Mouse (Mus musculus) CH12.LX (cell line): ENCODE measurements around the gene Ucn. TPM values are rescaled to one million over a fixed set of nuclear protein-coding genes. Genes with fewer than 3 reads are reported as not detected.
A peak's percentile ranks its signal among the peaks of the same experiment; 100 is the strongest.

Source experiments
- DNase-seq: peaks from one replicate; pipeline ENCODE4 v3.0.0-alpha.2; 2013; ENCODE audit errors: extremely low read depth
- H3K27ac ChIP-seq: 2 replicates; pipeline ENCODE4 v1.5.1; 2012; ENCODE audit warnings: low read depth, mild to moderate bottlenecking, control low read depth, moderate library complexity; ENCODE audit not compliant: insufficient read depth
- H3K27me3 ChIP-seq: replicated peaks from 2 replicates; pipeline ENCODE3; 2012; ENCODE audit warnings: inconsistent platforms
- H3K36me3 ChIP-seq, 2 experiments: replicated peaks in 1 of 2; 2 replicates each; pipeline versions ENCODE3 to v1.6.1; 2012; ENCODE audit warnings: inconsistent platforms in 1 of 2, low read length in 1 of 2, mild to moderate bottlenecking in 1 of 2, mixed read lengths in 1 of 2, moderate library complexity in 1 of 2; ENCODE audit not compliant: control insufficient read depth in 1 of 2, insufficient read depth in 1 of 2
- H3K4me1 ChIP-seq, 2 experiments: 2 replicates each; pipeline ENCODE4 v1.6.1; 2012; ENCODE audit warnings: inconsistent platforms in 1 of 2, moderate library complexity in 1 of 2; ENCODE audit not compliant: insufficient read depth in 2 of 2, control insufficient read depth in 1 of 2
- H3K4me2 ChIP-seq: 2 replicates; pipeline ENCODE4 v1.6.1; 2012; ENCODE audit warnings: low read depth, mild to moderate bottlenecking, control low read depth; ENCODE audit not compliant: poor library complexity, insufficient read depth, severe bottlenecking
- H3K4me3 ChIP-seq, 3 experiments: fragments of 150-350 bp in 1 of 3; sonication (generic) in 1 of 3; replicated peaks in 1 of 3; 2 replicates each; pipeline versions ENCODE3 to v1.5.1; 2011 to 2012; ENCODE audit warnings: low read depth in 2 of 3, low read length in 2 of 3, mild to moderate bottlenecking in 2 of 3, moderate library complexity in 2 of 3, control low read depth in 1 of 3, improper control_type of control experiment in 1 of 3, inconsistent platforms in 1 of 3, mixed read lengths in 1 of 3; ENCODE audit not compliant: poor library complexity in 1 of 3
- H3K79me2 ChIP-seq: replicated peaks from 2 replicates; pipeline ENCODE4 v1.6.1; 2012; ENCODE audit warnings: mild to moderate bottlenecking, moderate library complexity; ENCODE audit not compliant: control insufficient read depth, poor library complexity, insufficient read depth, severe bottlenecking; ENCODE audit errors: extremely low read depth
- H3K9ac ChIP-seq: 2 replicates; pipeline ENCODE4 v1.6.1; 2012; ENCODE audit warnings: low read depth, mild to moderate bottlenecking, control low read depth, moderate library complexity; ENCODE audit not compliant: insufficient read depth
- H3K9me3 ChIP-seq: replicated peaks from 2 replicates; pipeline ENCODE3; 2012; ENCODE audit warnings: low read length, inconsistent platforms, mixed read lengths
- BHLHE40 ChIP-seq: IDR thresholded peaks from 2 replicates; pipeline ENCODE4 v1.6.1; 2011; ENCODE audit warnings: mild to moderate bottlenecking, low read depth, low read length, improper control_type of control experiment
- CHD2 ChIP-seq: IDR thresholded peaks from 2 replicates; pipeline ENCODE4 v1.6.1; 2011; ENCODE audit warnings: low read length, improper control_type of control experiment
- CTCF ChIP-seq, 2 experiments: IDR thresholded peaks in 1 of 2; conservative IDR thresholded peaks in 1 of 2; 2 replicates each; pipeline ENCODE4 v1.5.1; 2011 to 2012; ENCODE audit warnings: low read depth in 2 of 2, low read length in 2 of 2, improper control_type of control experiment in 1 of 2, inconsistent platforms in 1 of 2, mild to moderate bottlenecking in 1 of 2, moderate library complexity in 1 of 2
- E2F4 ChIP-seq: IDR thresholded peaks from 2 replicates; pipeline ENCODE4 v1.6.1; 2011; ENCODE audit warnings: low read depth, low read length, improper control_type of control experiment; ENCODE audit not compliant: insufficient replicate concordance
- ELF1 ChIP-seq: IDR thresholded peaks from 2 replicates; pipeline ENCODE4 v1.6.1; 2014; ENCODE audit warnings: low read depth, mild to moderate bottlenecking, inconsistent platforms, low read length, improper control_type of control experiment
- ETS1 ChIP-seq: conservative IDR thresholded peaks from 2 replicates; pipeline ENCODE4 v1.6.1; 2012; ENCODE audit warnings: low read depth, mild to moderate bottlenecking, inconsistent platforms, low read length, improper control_type of control experiment, moderate library complexity
- HCFC1 ChIP-seq: IDR thresholded peaks from 2 replicates; pipeline ENCODE4 v1.6.1; 2012; ENCODE audit warnings: low read depth, mild to moderate bottlenecking, inconsistent platforms, low read length, improper control_type of control experiment
- IRF4 ChIP-seq: IDR thresholded peaks from 2 replicates; pipeline ENCODE4 v1.6.1; 2014; ENCODE audit warnings: low read depth, mild to moderate bottlenecking, inconsistent platforms, low read length, improper control_type of control experiment
- JUN ChIP-seq: IDR thresholded peaks from 2 replicates; pipeline ENCODE4 v1.6.1; 2011; ENCODE audit warnings: low read depth, mild to moderate bottlenecking, low read length, improper control_type of control experiment, moderate library complexity; ENCODE audit not compliant: insufficient read depth
- JUND ChIP-seq: conservative IDR thresholded peaks from 2 replicates; pipeline ENCODE4 v1.6.1; 2011; ENCODE audit warnings: low read depth, low read length, improper control_type of control experiment
- KAT2A ChIP-seq: IDR thresholded peaks from 2 replicates; pipeline ENCODE4 v1.6.1; 2012; ENCODE audit warnings: low read length, improper control_type of control experiment, inconsistent platforms; ENCODE audit not compliant: insufficient replicate concordance
- MAX ChIP-seq: IDR thresholded peaks from 2 replicates; pipeline ENCODE4 v1.6.1; 2011; ENCODE audit warnings: low read length, improper control_type of control experiment
- MAZ ChIP-seq: IDR thresholded peaks from 2 replicates; pipeline ENCODE4 v1.6.1; 2012; ENCODE audit warnings: low read depth, mild to moderate bottlenecking, inconsistent platforms, low read length, improper control_type of control experiment, moderate library complexity
- MEF2A ChIP-seq: IDR thresholded peaks from 2 replicates; pipeline ENCODE4 v1.6.1; 2014; ENCODE audit warnings: low read depth, mild to moderate bottlenecking, inconsistent platforms, low read length, improper control_type of control experiment, borderline replicate concordance
- MXI1 ChIP-seq: IDR thresholded peaks from 2 replicates; pipeline ENCODE4 v1.6.1; 2011; ENCODE audit warnings: mild to moderate bottlenecking, low read depth, low read length, improper control_type of control experiment
- NELFE ChIP-seq: IDR thresholded peaks from 2 replicates; pipeline ENCODE4 v1.6.1; 2011; ENCODE audit warnings: low read depth, low read length, improper control_type of control experiment
- NRF1 ChIP-seq: IDR thresholded peaks from 2 replicates; pipeline ENCODE4 v1.6.1; 2014; ENCODE audit warnings: low read depth, mild to moderate bottlenecking, inconsistent platforms, low read length, improper control_type of control experiment, moderate library complexity
- PAX5 ChIP-seq: IDR thresholded peaks from 2 replicates; pipeline ENCODE4 v1.6.1; 2012; ENCODE audit warnings: low read length, inconsistent platforms, mixed read lengths
- POLR2AphosphoS2 ChIP-seq: IDR thresholded peaks from 2 replicates; pipeline ENCODE4 v1.6.1; 2011; ENCODE audit warnings: low read depth, low read length, improper control_type of control experiment
- RAD21 ChIP-seq: IDR thresholded peaks from 2 replicates; pipeline ENCODE4 v1.6.1; 2011; ENCODE audit warnings: low read depth, mild to moderate bottlenecking, low read length, improper control_type of control experiment, moderate library complexity
- SIN3A ChIP-seq: IDR thresholded peaks from 2 replicates; pipeline ENCODE4 v1.6.1; 2012; ENCODE audit warnings: low read length, improper control_type of control experiment, inconsistent platforms
- TBP ChIP-seq: conservative IDR thresholded peaks from 2 replicates; pipeline ENCODE4 v1.6.1; 2011; ENCODE audit warnings: low read depth, low read length, improper control_type of control experiment
- UBTF ChIP-seq: IDR thresholded peaks from 2 replicates; pipeline ENCODE4 v1.6.1; 2012; ENCODE audit warnings: low read depth, mild to moderate bottlenecking, inconsistent platforms, low read length, improper control_type of control experiment, moderate library complexity
- ZKSCAN1 ChIP-seq: IDR thresholded peaks from 2 replicates; pipeline ENCODE4 v1.6.1; 2012; ENCODE audit warnings: low read depth, inconsistent platforms, low read length, improper control_type of control experiment, borderline replicate concordance
- ZMIZ1 ChIP-seq: IDR thresholded peaks from 2 replicates; pipeline ENCODE4 v1.6.1; 2012; ENCODE audit warnings: low read depth, mild to moderate bottlenecking, inconsistent platforms, low read length, improper control_type of control experiment
- ZNF384 ChIP-seq: IDR thresholded peaks from 2 replicates; pipeline ENCODE4 v1.6.1; 2012; ENCODE audit warnings: low read depth, low read length, improper control_type of control experiment, inconsistent platforms
- dilution Hi-C: fragments of 300-500 bp; cut with MboI; formaldehyde crosslinking; loops from 2 replicates; pipeline ENCODE4 v1.14.3; 2020; ENCODE audit warnings: low sequenced_read_pairs; ENCODE audit not compliant: extremely low pct_unique_long_range_greater_than_20kb, extremely low pct_ligation_motif_present
- in situ Hi-C: fragments of 300-500 bp; cut with MboI; formaldehyde crosslinking; loops from 3 replicates; pipeline ENCODE4 v1.14.3; 2019; ENCODE audit warnings: low sequenced_read_pairs, low pct_ligation_motif_present, low pct_unique_long_range_greater_than_20kb, mixed read lengths
- polyA plus RNA-seq: library from polyadenylated mRNA; unstranded; fragments of >175 nt; gene quantifications from 2 replicates; pipeline ENCODE4 v1.2.1, GENCODE M21; 2012; ENCODE audit warnings: low read depth; ENCODE audit not compliant: insufficient read length
- total RNA-seq, 2 experiments: library from RNA; depleted of rRNA; stranded (reverse); fragments of 300-350 nt in 1 of 2; fragments of >200 nt in 1 of 2; gene quantifications; 2 replicates each; pipeline ENCODE4 v1.2.3; 2012 to 2014

The Ucn gene
- total and polyA plus RNA-seq, 3 experiments, result not detected

- dilution Hi-C loops, result no loop called here
- DNase-seq, result no peak
- no peak overlapping the region for H3K27ac ChIP-seq
- H3K4me1 ChIP-seq, result peaks cover 7 to 22% of the 10 kb centered on the region in 2 experiments
- peaks cover 73% of the 10 kb centered on the region for H3K27me3 ChIP-seq
- no peaks in the 10 kb centered on the region for H3K36me3 ChIP-seq
- in situ Hi-C loops, result no loop called here
- peak overlapping the region; percentile 82 for H3K4me2 ChIP-seq
- TF ChIP-seq JUN, result no peak
- TF ChIP-seq CHD2, result no peak
- TF ChIP-seq TBP, result no peak
- TF ChIP-seq MAZ, result no peak
- no peak for TF ChIP-seq IRF4
- no peak for TF ChIP-seq UBTF
- TF ChIP-seq BHLHE40, result no peak
- TF ChIP-seq KAT2A, result no peak
- TF ChIP-seq E2F4, result no peak
- TF ChIP-seq ETS1, result no peak
- TF ChIP-seq HCFC1, result no peak
- TF ChIP-seq ZKSCAN1, result no peak
- TF ChIP-seq ELF1, result no peak
- no peak for TF ChIP-seq MXI1
- TF ChIP-seq NELFE, result no peak
- no peak for TF ChIP-seq MEF2A
- H3K9me3 ChIP-seq, result peaks cover 10% of the 10 kb centered on the region
- no peak overlapping the region for H3K9ac ChIP-seq
- H3K4me3 ChIP-seq, result peak overlapping the region in 2 of 3 experiments; percentile 32 to 44
- no peaks in the 10 kb centered on the region for H3K79me2 ChIP-seq
Observed at GRCm38 (mm10) chr5:31095711-31096480, 42.7 kb downstream of the Ucn start.

- no peak overlapping the region for H3K9ac ChIP-seq
- peak overlapping the region; percentile 30 to 44 (median 32) for H3K4me3 ChIP-seq
- dilution Hi-C loops (no loop called here), in situ Hi-C loops (no loop called here)
- H3K9me3 ChIP-seq, result peaks cover 10% of the 10 kb centered on the region
- no peaks in the 10 kb centered on the region for H3K79me2 ChIP-seq
- peaks cover 7 to 22% of the 10 kb centered on the region in 2 experiments for H3K4me1 ChIP-seq
- peak; percentile 81 for DNase-seq
- H3K4me2 ChIP-seq, result peak overlapping the region; percentile 82
- H3K27ac ChIP-seq, result no peak overlapping the region
- H3K27me3 ChIP-seq, result peaks cover 81% of the 10 kb centered on the region
- no peaks in the 10 kb centered on the region for H3K36me3 ChIP-seq
- TF ChIP-seq JUN (no peak), RAD21 (no peak), NRF1 (0 out of 2 replicates have a peak, but pooled peaks have one; percentile 14), POLR2AphosphoS2 (no peak), ELF1 (peak; percentile 55; the same call in 1 of the 2 replicates), NELFE (0 out of 2 replicates have a peak, but pooled peaks have one; percentile 34), SIN3A (peak; percentile 66; the same call in 1 of the 2 replicates), KAT2A (0 out of 2 replicates have a peak, but pooled peaks have one; percentile 38), BHLHE40 (peak; percentile 98), MAZ (peak; percentile 62), MXI1 (peak; percentile 58; the same call in 1 of the 2 replicates), PAX5 (no peak), JUND (no peak), MEF2A (peak; percentile 70; the same call in 1 of the 2 replicates), IRF4 (peak; percentile 66), ZNF384 (no peak), E2F4 (no peak), ZMIZ1 (no peak), UBTF (0 out of 2 replicates have a peak, but pooled peaks have one; percentile 33), CHD2 (no peak), MAX (peak; percentile 77; the same call in 1 of the 2 replicates), CTCF (conservative IDR thresholded peaks at IDR 0.05 in 1 of 2, IDR thresholded peaks at IDR 0.05 in 1 of 2; ENCODE audit: low read depth in 2 of 2, low read length in 2 of 2) (peak in 1 of 2 experiments; percentile 27; a peak in 2 of 4 replicates), ETS1 (peak; percentile 58; the same call in 1 of the 2 replicates)
Observed at GRCm38 (mm10) chr5:31094799-31095691, 43.6 kb downstream of the Ucn start.
